Mouse (Mus musculus): ENCODE data around the gene Tssk2. TPM values are rescaled to one million over a fixed set of nuclear protein-coding genes. Genes with fewer than 3 reads are reported as not detected.

Tssk2 gene
- polyA plus RNA-seq, 1 experiment from 2014 or later, result 0.13 TPM

- H3K9me3 ChIP-seq (ENCODE audit: control insufficient read depth, low read length), result no peaks in the 10 kb centered on the region
- H3K4me1 ChIP-seq (ENCODE audit: control insufficient read depth, insufficient read depth, low read length), result peaks cover 3% of the 10 kb centered on the region
- DNase-seq (ENCODE audit: low spot score) (no peak), ATAC-seq (ENCODE audit: low read depth) (no peak)
- no peaks in the 10 kb centered on the region for H3K36me3 ChIP-seq (ENCODE audit: control insufficient read depth, insufficient read depth, low read length)
- WGBS, result 77% methylated on average over 5 of the region's 5 CpGs
- H3K27me3 ChIP-seq (replicated peaks; ENCODE audit: control insufficient read depth, insufficient read depth, low read length), result no peaks in the 10 kb centered on the region
- no peak overlapping the region for H3K4me3 ChIP-seq (ENCODE audit: low read depth, low read length)
- no peak overlapping the region for H3K27ac ChIP-seq (replicated peaks; ENCODE audit: low read depth, low read length)
- H3K9ac ChIP-seq (ENCODE audit: low read depth, low read length), result no peak overlapping the region
- no peak overlapping the region for H3K4me2 ChIP-seq (ENCODE audit: low read depth, low read length)
Observed at GRCm38 (mm10) chr16:17931906-17932460, 33.5 kb downstream of the Tssk2 start.

GRCm38 (mm10) chr16:17933594-17934444 is 35.4 kb downstream of the Tssk2 start:
- no peaks in the 10 kb centered on the region for H3K27me3 ChIP-seq (replicated peaks; ENCODE audit: control insufficient read depth, insufficient read depth, low read length)
- WGBS, result 68% methylated on average over 9 of the region's 9 CpGs
- no peak overlapping the region for H3K4me3 ChIP-seq (ENCODE audit: low read depth, low read length)
- DNase-seq (ENCODE audit: low spot score), result no peak
- no peak for ATAC-seq (ENCODE audit: low read depth)
- no peak overlapping the region for H3K4me2 ChIP-seq (ENCODE audit: low read depth, low read length)
- H3K36me3 ChIP-seq (ENCODE audit: control insufficient read depth, insufficient read depth, low read length), result no peaks in the 10 kb centered on the region
- H3K27ac ChIP-seq (replicated peaks; ENCODE audit: low read depth, low read length), result no peak overlapping the region
- H3K4me1 ChIP-seq (ENCODE audit: control insufficient read depth, insufficient read depth, low read length), result no peaks in the 10 kb centered on the region
- H3K9ac ChIP-seq (ENCODE audit: low read depth, low read length), result no peak overlapping the region
- H3K9me3 ChIP-seq (ENCODE audit: control insufficient read depth, low read length), result no peaks in the 10 kb centered on the region

- Histone ChIP-seq H3K4me2 (ENCODE audit: low read depth, low read length) (no peak overlapping the region), H3K27ac (replicated peaks; ENCODE audit: low read depth, low read length) (no peak overlapping the region), H3K9me3 (ENCODE audit: control insufficient read depth, low read length) (no peaks in the 10 kb centered on the region), H3K9ac (ENCODE audit: low read depth, low read length) (no peak overlapping the region), H3K4me3 (ENCODE audit: low read depth, low read length) (no peak overlapping the region), H3K36me3 (ENCODE audit: control insufficient read depth, insufficient read depth, low read length) (no peaks in the 10 kb centered on the region), H3K27me3 (replicated peaks; ENCODE audit: control insufficient read depth, insufficient read depth, low read length) (no peaks in the 10 kb centered on the region), H3K4me1 (ENCODE audit: control insufficient read depth, insufficient read depth, low read length) (no peaks in the 10 kb centered on the region)
- 57% methylated on average over 3 of the region's 3 CpGs for WGBS
- no peak for ATAC-seq (ENCODE audit: low read depth)
- no peak for DNase-seq (ENCODE audit: low spot score)
Observed at GRCm38 (mm10) chr16:17934445-17934910, 36.0 kb downstream of the Tssk2 start.

- no peaks in the 10 kb centered on the region for H3K27me3 ChIP-seq (replicated peaks; ENCODE audit: control insufficient read depth, insufficient read depth, low read length)
- DNase-seq (ENCODE audit: low spot score) (no peak), ATAC-seq (ENCODE audit: low read depth) (no peak)
- no peaks in the 10 kb centered on the region for H3K9me3 ChIP-seq (ENCODE audit: control insufficient read depth, low read length)
- WGBS, result 76% methylated on average over 10 of the region's 10 CpGs
- no peaks in the 10 kb centered on the region for H3K36me3 ChIP-seq (ENCODE audit: control insufficient read depth, insufficient read depth, low read length)
- H3K4me1 ChIP-seq (ENCODE audit: control insufficient read depth, insufficient read depth, low read length), result no peaks in the 10 kb centered on the region
- H3K4me2 ChIP-seq (ENCODE audit: low read depth, low read length), result no peak overlapping the region
- H3K9ac ChIP-seq (ENCODE audit: low read depth, low read length), result no peak overlapping the region
- H3K4me3 ChIP-seq (ENCODE audit: low read depth, low read length), result no peak overlapping the region
- H3K27ac ChIP-seq (replicated peaks; ENCODE audit: low read depth, low read length), result no peak overlapping the region
Observed at GRCm38 (mm10) chr16:17936776-17937175, 38.3 kb downstream of the Tssk2 start.

GRCm38 (mm10) chr16:17938187-17938586 is 39.8 kb downstream of the Tssk2 start:
- no peaks in the 10 kb centered on the region for H3K4me1 ChIP-seq (ENCODE audit: control insufficient read depth, insufficient read depth, low read length)
- DNase-seq (ENCODE audit: low spot score) (no peak), ATAC-seq (ENCODE audit: low read depth) (no peak)
- no peak overlapping the region for H3K4me3 ChIP-seq (ENCODE audit: low read depth, low read length)
- no peaks in the 10 kb centered on the region for H3K27me3 ChIP-seq (replicated peaks; ENCODE audit: control insufficient read depth, insufficient read depth, low read length)
- H3K9ac ChIP-seq (ENCODE audit: low read depth, low read length), result no peak overlapping the region
- no peak overlapping the region for H3K27ac ChIP-seq (replicated peaks; ENCODE audit: low read depth, low read length)
- no peaks in the 10 kb centered on the region for H3K9me3 ChIP-seq (ENCODE audit: control insufficient read depth, low read length)
- H3K36me3 ChIP-seq (ENCODE audit: control insufficient read depth, insufficient read depth, low read length), result no peaks in the 10 kb centered on the region
- H3K4me2 ChIP-seq (ENCODE audit: low read depth, low read length), result no peak overlapping the region
- 90% methylated on average over 7 of the region's 7 CpGs for WGBS

- no peak overlapping the region for H3K4me2 ChIP-seq (ENCODE audit: low read depth, low read length)
- H3K4me1 ChIP-seq (ENCODE audit: control insufficient read depth, insufficient read depth, low read length), result no peaks in the 10 kb centered on the region
- peak; percentile 56 for DNase-seq (ENCODE audit: low spot score)
- 10% methylated on average over 7 of the region's 7 CpGs for WGBS
- H3K27ac ChIP-seq (replicated peaks; ENCODE audit: low read depth, low read length), result no peak overlapping the region
- H3K36me3 ChIP-seq (ENCODE audit: control insufficient read depth, insufficient read depth, low read length), result no peaks in the 10 kb centered on the region
- H3K9ac ChIP-seq (ENCODE audit: low read depth, low read length), result no peak overlapping the region
- no peaks in the 10 kb centered on the region for H3K27me3 ChIP-seq (replicated peaks; ENCODE audit: control insufficient read depth, insufficient read depth, low read length)
- peak; percentile 90 for ATAC-seq (ENCODE audit: low read depth)
- H3K4me3 ChIP-seq (ENCODE audit: low read depth, low read length), result no peak overlapping the region
- no peaks in the 10 kb centered on the region for H3K9me3 ChIP-seq (ENCODE audit: control insufficient read depth, low read length)
Observed at GRCm38 (mm10) chr16:17938821-17939220, 40.4 kb downstream of the Tssk2 start.

GRCm38 (mm10) chr16:17939255-17939751 is 40.9 kb downstream of the Tssk2 start:
- H3K36me3 ChIP-seq (ENCODE audit: control insufficient read depth, insufficient read depth, low read length), result no peaks in the 10 kb centered on the region
- no peaks in the 10 kb centered on the region for H3K9me3 ChIP-seq (ENCODE audit: control insufficient read depth, low read length)
- H3K27me3 ChIP-seq (replicated peaks; ENCODE audit: control insufficient read depth, insufficient read depth, low read length), result no peaks in the 10 kb centered on the region
- DNase-seq (ENCODE audit: low spot score) (no peak), ATAC-seq (ENCODE audit: low read depth) (peak; percentile 22; the same call in 1 of the 2 replicates)
- no peak overlapping the region for H3K4me2 ChIP-seq (ENCODE audit: low read depth, low read length)
- no peak overlapping the region for H3K4me3 ChIP-seq (ENCODE audit: low read depth, low read length)
- WGBS, result 56% methylated on average over 9 of the region's 9 CpGs
- H3K27ac ChIP-seq (replicated peaks; ENCODE audit: low read depth, low read length), result no peak overlapping the region
- no peaks in the 10 kb centered on the region for H3K4me1 ChIP-seq (ENCODE audit: control insufficient read depth, insufficient read depth, low read length)
- no peak overlapping the region for H3K9ac ChIP-seq (ENCODE audit: low read depth, low read length)

GRCm38 (mm10) chr16:17943466-17943865 is 45.0 kb downstream of the Tssk2 start:
- Histone ChIP-seq H3K4me1 (ENCODE audit: control insufficient read depth, insufficient read depth, low read length) (no peaks in the 10 kb centered on the region), H3K9me3 (ENCODE audit: control insufficient read depth, low read length) (no peaks in the 10 kb centered on the region)
- 45% methylated on average over 8 of the region's 8 CpGs for WGBS

More at GRCm38 (mm10) chr16:17943466-17943865, 45.0 kb downstream of the Tssk2 start:
- Histone ChIP-seq H3K9ac (ENCODE audit: low read depth, low read length) (no peak overlapping the region), H3K4me3 (ENCODE audit: low read depth, low read length) (no peak overlapping the region), H3K27me3 (replicated peaks; ENCODE audit: control insufficient read depth, insufficient read depth, low read length) (no peaks in the 10 kb centered on the region), H3K27ac (replicated peaks; ENCODE audit: low read depth, low read length) (no peak overlapping the region), H3K4me2 (ENCODE audit: low read depth, low read length) (no peak overlapping the region), H3K36me3 (ENCODE audit: control insufficient read depth, insufficient read depth, low read length) (no peaks in the 10 kb centered on the region)
- DNase-seq (ENCODE audit: low spot score) (no peak), ATAC-seq (ENCODE audit: low read depth) (no peak)

Data from embryonic facial prominence, embryonic 14.5 days (tissue).